Mouse (Mus musculus) right cerebral cortex, adult 2 months (tissue): ENCODE measurements at regions not wholly inside any gene's neighbourhood (a gene's known extent, or its start where the extent isn't known, plus 50 kb on each side); places are given as distances from the start of the nearest gene placed in this dataset.

Experiments
- DNase-seq, 2 experiments: peaks; one replicate each; pipeline ENCODE4 v3.0.0; 2021 to 2022; ENCODE audit warnings: low spot score in 2 of 2

- DNase-seq, result no peak
Observed at GRCm38 (mm10) chr1:106086687-106087086, 84.9 kb upstream of the Phlpp1 start.

DNA sequence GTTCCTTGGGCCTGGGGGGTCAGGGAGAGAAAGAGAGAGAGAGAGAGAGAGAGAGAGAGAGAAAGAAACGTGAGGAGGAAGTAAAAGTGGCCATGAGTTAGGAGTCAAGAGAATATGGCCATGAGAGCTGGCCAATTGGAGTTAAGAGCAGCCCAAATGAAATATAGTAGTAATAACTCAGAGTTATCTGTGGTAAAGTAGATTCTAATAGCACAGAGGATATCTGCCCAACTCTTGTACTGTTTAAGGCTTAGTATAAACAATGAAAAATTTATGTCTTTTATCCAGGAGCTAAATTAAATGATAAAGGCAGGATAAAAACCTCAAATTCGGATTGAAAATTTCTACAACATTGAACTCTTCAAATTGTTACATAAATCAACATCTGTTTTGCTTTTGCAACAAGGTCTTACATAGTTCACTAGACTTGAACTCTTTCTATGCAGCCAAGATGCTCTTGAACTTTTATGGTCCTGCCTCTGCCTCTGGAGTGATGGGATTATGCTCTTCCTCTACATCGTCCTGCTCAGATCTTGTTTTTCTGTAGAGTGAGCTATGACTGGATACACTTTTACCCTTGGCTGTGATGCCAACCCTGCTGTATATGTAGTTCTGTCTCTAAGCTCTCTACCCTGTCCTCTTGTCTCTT lies 78.5 kb upstream of the Phlpp1 start:
- no peak for DNase-seq

GRCm38 (mm10) chr1:106093813-106094212 lies 77.7 kb upstream of the Phlpp1 start:
- DNase-seq, result no peak

GRCm38 (mm10) chr1:106096324-106096723 lies 75.2 kb upstream of the Phlpp1 start:
- peak; percentile 35 to 59 for DNase-seq

DNA sequence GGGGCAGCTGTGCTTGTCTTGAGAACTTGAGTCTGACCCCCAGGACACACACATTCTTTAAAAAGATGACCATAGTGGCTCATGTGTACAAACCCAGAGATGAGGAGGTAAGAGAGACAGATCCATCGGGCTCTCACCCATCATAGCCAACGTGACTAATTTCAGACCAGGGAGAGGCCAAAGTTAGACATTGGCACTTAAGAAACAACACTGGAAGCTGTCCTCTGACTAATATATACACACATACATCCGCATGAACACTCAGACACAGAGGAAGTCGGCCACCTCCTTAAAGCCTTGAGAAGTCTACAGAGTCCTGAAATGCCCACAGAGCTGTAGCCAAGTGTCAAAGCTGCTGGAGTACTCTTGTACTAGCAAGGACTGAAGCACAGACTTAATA lies 74.4 kb upstream of the Phlpp1 start:
- DNase-seq, result no peak

DNA sequence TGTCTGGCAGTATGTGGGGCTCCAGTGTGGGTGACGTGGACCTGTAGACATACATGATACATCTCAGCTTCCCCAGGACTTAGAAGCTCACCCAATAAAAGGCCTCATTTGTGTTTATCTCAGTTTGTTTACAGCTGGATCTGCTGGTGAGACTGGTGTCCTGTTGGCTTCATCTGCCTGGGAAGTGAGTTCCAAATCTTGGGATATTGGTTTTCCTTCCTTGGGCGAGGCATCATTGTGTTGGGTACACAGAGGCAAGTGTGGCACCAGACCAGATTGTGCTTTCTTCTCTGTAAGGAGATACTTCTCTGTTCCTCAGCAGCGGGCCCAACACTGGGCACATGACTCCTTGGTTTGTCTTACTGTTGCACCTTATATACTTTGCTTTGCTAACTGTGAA lies 70.9 kb upstream of the Phlpp1 start:
- DNase-seq, result no peak

DNA sequence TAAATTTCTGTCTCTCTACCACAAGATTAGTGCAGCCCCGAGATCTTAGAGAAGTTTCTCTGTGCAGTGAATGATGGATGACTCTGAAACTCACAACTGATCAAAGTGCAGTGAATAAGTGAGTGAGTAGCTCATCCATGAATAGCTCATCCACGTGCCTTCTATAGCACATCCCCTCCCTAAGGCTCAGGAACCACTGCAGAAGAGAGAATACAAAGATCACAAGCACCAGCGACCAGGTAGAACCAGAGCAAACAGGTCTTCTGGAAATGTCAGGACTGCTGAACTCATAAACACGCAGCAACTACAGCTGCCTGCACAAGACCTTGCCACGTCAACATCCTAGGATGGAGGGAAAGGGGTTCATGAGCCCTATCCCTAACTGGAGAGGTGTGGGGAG lies 69.0 kb upstream of the Phlpp1 start:
- DNase-seq, result no peak

DNA sequence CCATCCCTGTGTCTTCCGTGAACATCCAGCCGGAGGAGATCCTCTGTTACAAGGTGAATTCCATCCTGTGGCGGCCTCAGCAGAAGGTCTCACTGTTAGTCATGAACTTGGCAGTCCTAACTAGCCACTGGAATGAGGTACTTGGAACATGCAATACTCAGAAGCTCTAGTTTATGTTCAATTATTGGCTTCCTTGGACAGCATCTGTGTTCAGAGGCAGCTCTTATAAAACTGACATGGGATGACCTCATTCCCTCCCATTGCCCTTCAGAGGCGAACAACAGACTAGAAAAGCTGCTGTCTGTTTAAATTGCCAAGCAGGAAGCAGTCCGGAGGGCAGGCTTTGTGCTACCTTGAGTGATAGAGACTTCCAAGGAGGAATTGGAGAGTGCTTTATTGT lies 62.5 kb upstream of the Phlpp1 start:
- no peak for DNase-seq
